Mouse (Mus musculus) retina, postnatal 1 day (tissue): ENCODE measurements around the gene Lcn4.

Source experiments
- DNase-seq: peaks from one replicate; pipeline ENCODE4 v3.0.0-alpha.2; 2012

Gene Lcn4

DNA sequence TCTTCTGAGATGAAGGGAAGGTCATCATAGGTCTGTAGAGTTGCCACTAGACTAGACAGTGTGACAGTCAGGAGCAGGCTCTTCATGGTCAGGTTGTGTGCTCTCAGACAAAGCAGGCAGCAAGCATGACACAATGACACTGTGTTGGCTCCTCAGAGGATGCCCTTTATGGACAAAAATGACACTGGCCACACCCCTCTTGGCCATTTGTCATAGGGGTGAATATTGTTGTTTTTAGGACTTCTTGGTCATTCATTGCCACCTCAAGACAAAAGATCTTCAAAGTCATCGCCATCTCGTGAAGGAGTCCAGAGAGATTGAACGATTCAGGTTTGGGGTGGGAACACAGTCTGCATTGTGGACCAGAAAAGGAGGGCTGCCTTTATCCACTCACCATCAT lies at the start of gene Lcn4:
TSS of gene Lcn4 (minus strand) at position 101 of the 400 bp plus-strand sequence.
- no peak for DNase-seq

DNA sequence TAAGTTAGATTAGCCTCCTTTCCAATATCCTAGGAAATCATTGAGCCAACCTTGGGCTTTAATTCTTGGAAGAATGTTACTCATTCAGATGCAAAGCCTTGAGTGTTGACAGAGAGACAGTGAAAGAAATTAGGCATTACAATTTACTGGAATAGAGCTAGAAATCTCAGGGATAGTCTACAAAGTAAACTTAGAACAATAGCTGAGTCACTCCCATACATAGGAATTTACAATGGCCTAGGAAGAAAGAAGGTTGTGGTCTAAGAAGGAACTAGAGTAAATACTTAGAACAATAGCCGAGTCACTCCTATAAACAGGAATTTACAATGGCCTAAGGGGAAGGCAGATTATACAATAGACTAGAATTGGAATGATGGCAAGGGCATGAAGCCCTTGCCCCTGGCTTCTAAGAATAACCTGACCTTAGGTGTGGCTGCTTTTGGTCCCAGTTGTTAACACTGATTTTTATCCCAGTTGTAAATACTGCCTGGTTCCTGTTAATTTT lies 15.1 kb upstream of the Lcn4 start:
- DNase-seq = no peak

DNA sequence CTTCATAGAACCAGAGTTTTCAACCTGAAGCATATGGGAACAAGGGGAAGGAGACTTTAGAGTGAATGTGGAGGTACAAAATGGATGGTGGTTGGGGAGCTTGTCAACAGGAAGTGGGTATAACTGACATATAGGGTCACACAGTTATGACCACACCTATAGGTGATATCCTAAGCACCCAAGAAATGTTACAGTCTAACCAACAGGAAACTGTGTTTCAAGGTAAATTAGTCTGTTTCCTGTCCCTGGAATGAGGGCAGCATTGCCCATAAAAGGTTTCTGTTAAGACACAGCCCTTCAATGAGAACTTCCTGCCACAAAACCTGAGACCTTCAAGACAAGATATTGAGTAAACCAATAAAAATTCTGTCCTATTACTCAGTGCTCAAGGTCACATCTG lies 2.3 kb downstream of the Lcn4 start:
- DNase-seq = no peak

DNA sequence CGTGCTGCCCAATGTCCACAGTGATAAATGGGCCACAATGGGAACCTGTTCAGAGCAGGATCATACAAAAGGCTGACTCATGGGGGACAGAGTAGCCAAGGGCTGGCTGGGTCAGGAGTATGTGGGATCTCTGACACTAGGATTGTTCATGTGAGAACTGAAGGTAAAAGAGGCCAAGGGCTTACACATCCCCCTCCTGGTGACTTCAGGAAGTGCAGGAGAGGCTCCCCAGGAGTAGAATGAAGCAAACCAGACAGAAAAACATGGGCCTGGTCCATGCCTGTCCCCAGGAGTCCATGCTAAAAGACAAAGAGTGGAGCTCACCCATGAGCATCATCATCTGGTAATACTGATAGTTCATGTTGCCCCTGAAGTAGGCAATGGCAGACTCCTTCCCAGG lies 7.5 kb downstream of the Lcn4 start:
- peak; percentile 68 for DNase-seq

DNA sequence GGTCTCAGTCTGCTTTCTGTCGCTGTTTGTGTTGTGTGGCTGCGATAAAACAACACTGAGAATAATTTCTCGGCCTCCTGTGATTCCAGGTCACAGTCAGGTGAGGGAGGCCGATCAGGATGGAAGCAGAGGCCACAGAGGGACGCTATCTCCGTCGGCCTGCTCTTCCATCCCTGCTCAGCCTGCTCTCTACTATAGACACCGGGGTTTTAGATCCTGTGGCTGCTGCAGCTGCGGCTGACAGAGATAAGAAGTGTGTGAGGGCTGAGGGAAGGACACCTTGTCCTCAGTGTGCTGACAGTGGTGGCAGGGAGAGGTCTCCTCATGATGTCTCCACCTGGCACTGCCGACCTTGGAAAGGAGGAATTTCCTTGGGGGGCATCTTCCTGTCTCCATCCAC lies 8.0 kb downstream of the Lcn4 start:
- no peak for DNase-seq

DNA sequence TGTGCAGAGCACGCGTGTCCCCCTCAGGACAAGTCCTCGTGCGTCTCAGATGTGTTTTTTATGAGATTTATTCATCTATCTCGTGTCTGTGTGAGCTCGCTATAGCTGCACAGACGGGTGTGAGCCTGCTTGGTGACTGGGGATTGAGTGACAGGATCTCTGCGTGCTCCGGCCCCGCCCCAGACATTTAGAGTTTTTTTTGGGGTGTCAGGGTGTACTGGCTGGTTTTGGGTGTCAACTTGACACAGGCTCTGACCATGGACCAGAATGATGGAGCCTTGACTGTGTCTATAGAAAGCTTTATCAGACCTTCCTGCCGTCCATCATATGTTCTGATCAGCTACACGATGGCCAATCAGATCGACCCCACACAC lies 8.6 kb downstream of the Lcn4 start:
- DNase-seq = no peak

DNA sequence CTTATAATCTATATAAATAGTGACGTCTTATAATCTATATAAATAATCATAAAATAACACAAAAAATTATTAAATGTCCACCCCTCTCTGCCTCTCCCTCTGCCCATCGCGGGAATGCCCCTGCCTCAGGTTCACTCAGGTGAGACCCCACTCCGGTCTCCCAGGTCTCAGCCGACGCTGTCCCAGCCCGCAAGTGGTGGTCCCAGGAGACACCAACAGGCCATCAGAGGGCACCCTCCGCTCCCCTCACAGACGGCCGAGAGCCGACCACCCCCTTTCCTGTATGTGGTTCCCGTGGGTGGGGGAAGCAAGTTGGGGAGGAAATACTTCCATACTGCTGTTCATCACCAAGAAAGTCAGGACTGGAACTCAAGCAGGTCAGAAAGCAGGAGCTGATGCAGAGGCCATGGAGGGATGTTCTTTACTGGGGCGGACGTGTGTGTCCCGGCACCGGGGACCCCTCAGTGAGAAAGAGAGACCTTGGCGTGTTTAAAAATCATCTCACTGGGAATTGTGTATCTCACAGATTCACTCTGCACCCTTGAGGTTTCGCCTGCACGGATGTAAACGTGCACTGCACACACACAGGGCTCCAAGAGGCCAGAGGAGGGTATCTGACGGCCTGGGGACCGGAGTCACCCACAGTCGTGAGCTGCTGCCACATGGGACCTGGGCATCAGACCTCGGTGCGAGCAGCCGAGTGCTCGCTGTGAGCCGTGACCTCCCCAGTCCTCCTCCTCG lies 9.1 kb downstream of the Lcn4 start:
- DNase-seq = no peak

DNA sequence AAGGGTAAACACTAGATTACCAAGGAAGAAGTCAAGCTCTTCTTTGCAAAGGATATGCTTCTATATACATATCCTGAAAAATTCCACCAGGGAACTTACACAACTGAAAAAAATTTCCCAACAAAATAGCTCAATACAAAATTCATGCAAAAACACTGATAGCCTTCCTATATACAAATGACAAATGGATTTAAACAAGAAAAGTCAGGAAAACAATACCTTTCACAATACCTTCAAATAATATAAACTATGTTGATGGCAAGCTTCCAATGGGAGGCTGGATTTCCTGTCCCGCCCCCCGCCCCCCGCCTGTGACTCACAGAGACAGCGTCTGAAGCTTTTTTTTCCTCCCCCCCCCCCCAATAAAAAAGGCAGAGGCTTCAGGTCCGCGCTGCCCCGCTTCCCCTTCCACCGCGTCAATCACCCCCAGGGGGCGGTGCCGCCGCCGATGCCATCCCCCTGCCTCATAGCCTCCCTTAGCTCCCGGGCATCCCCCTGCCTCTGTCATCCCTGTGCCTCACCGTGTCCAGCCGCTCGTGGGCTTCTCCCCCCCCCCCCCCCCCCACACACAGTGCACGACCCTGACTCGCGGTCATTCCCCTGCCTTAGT lies 9.8 kb downstream of the Lcn4 start:
- DNase-seq = peak; percentile 43

DNA sequence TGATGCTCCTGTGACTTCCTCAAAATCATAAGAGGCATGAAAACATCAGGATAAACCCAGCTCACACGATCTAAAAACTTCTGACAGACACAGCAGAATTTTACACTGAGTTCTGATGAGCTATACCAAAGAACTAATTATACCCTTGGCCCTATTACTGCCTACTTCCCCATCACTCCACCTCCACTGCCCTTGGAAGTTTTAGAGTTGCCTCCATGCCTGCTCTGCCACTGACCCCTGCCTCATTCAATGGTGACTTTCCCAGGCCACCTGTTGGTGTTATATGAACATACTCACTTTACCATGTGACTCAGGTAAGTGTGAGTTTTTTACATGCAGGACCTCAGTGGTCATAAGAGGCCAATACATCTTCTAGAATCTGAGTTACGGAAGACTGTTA lies 13.7 kb downstream of the Lcn4 start:
- no peak for DNase-seq

DNA sequence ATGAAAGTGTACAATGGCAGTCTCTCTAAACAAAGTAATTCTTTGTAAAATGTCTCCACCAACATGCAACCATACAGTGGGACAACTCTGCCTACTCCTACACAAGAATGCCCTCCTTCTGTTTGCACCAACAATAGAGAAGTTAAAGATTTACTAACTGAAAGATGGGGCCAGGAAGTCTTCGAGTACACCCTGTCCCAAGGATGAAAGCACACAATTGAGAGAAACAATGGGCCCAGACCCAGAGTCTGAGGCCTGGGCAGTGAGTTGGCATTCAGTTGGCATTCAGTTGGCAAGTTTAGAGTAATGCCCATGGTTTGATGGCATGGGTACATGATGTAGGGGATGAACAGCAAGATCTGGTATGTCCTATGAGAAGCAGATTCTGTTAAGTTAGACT lies 16.4 kb downstream of the Lcn4 start:
- DNase-seq = no peak

DNA sequence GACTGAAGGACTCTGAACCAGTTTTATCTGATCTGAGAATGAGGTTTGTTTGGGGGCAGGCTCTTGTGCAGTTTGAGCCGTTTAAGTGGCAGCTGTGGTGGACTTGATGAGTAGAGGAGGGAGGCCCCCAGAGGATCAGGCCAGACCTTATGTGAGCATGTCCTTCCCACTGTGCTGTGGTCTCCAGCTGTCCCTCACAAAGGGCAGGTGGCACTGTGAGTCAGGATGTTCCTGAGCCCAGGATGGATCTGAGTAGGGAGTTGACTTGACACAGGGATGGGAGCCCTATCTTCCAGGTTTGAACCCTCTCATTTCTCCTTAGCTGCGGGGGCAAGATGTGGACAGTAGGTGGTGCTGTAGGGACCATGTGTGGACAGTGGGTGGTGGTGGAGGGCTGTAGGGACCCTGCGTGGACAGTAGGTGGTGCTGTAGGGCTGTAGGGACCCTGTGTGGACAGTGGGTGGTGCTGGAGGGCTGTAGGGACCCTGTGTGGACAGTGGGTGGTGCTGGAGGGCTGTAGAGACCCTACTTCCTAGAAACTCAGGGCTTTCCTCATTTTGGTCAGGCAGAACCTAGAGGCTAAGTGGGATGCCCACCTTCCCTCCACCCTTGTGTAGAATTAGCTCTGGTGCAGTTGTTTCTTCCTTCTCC lies 24.3 kb downstream of the Lcn4 start:
- DNase-seq = peak; percentile 93

DNA sequence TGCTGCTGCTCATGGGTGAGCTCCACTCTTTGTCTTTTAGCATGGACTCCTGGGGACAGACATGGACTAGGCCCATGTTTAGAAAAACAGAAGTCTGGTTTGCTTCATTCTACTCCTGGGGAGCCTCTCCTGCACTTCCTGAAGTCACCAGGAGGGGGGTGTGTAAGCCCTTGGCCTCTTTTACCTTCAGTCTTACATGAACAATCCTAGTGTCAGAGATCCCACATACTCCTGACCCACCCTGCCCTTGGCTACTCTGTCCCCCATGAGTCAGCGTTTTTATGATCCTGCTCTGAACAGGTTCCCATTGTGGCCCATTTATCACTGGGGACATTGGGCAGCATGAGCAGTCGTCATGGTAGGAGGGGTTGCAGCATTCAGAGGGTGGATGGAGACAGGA lies 27.1 kb downstream of the Lcn4 start:
- peak; percentile 62 for DNase-seq

DNA sequence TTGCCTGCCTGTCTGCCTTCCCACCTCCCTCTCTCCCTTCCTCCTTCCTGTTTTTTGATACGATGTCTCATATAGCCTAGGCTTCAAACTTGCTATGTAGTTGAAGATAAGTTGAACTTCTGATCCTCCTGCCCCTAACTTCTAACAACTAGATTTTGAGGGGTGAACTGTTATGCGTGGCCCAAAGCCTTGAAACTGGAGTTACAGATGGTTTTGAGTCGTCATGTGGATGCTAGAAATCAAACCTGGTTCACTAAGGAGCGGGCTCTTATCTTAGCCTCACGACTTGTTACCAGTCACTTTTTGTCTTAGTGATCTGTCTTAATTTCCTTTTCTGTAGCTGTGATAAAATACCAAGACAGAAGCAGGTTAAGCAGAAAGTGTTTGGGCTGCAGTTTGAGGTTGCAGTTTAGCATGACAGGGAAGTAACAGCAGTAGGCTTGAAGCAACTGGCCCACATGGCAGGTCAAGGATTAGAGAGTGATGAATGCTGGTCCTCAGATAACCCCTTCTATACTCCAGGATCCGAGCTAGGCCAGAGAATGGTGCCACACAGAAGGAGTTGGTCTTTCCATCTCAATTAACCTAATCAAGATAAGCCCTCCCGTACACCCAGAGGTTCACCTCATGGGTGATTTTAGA lies 30.0 kb downstream of the Lcn4 start:
- DNase-seq = no peak

DNA sequence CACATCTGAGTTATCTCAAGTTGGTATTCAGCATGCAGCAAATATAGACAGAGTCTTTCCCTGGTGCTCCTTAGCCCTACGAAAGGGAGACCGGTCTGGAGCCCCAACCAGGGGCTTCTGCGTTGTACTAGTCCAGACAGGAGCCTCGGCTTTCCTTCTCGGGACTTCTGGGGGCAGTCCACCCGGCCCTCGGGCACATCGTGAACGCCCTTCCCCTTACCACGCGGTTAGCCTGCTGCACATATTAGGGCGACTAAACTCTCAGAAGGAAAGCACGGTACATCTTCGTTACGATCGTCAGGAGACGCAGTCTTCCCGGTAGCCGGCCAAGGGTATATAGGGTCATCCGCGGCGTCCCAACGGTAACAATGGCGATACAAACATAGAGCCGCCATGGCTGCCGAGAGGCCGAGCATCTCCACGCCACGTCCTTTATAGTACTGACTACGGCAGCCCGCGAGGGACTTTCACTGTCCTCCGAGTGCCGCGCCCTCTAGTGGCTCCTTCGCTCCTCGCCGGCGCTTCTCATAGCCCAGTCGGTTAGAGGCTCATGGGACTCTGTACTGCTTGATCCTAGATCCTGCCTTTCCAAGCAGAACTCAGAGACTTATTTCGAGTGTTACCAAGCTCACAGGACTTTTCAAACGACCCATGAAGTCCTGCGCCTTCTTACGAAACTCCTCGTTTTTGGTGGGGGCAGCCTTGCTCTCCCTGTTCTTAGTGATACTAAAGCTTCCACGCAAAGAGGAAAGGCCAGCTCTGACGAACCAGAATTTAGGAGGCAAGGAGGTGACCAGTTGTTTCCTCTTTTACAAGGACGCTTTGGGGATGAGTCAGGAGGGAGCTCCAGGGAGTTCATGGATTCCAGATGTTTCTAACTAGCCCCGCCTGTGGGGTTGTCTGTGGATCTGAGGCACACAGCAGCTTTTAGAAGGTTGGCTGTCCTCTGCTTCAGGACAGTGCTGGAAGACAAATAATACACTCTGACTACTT lies 30.9 kb downstream of the Lcn4 start:
- DNase-seq = peak; percentile 98

DNA sequence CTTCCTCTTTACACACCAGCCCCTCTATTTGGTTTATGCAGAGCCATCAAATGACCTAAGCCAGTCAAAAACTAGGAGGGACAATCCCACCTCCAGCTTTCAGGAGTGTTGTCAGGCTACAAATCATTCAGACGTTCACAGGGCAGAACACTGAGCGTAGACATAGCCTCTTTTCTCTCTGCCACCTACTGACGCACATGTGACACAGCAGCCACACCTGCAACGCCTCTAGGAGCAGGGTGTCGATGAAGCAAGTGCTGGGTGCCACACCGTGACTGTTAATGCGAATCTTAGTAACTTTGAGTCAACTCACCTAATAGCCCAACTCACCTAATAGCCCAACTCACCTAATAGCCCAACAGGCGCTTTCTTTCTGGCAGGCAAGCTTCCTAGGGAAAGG lies 32.0 kb downstream of the Lcn4 start:
- DNase-seq = peak; percentile 51

DNA sequence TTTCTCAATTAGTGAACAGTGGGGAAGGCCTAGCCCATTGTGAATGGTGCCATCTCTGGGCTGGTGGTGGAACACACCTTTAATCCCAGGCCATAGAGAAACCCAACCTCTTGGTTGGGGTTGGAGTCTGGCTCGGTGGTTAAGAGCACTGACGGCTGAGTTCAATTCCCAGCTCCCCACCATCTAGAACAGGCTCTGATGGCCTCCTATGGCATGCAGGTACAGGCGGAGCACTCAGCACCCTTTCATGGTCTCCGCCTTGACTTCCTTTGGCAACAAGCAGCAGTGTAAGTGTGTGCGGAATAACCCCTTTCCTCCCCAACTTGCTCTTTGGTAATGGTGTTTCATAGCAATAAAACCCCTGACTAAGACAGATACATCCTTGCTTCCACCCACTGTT lies 32.5 kb downstream of the Lcn4 start:
- DNase-seq = no peak

DNA sequence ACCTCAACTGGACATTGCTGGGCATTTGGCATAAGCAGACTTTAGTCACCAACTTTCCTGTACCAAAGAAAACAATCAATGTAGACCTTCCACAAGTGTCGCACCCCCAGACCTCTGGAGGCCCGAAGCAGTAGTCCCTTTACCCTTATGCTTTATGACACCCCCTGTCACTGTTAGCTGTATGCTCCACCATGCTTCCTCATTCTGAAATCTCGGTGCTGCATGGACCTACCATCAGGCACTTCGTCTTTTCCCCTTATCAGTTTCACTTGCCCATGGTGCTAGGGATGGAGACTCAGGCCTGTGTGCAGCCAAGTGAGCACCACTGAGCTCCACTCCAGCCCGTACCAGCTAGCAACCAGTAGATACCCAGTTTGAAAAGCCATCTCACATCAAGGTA lies 33.0 kb downstream of the Lcn4 start:
- no peak for DNase-seq

DNA sequence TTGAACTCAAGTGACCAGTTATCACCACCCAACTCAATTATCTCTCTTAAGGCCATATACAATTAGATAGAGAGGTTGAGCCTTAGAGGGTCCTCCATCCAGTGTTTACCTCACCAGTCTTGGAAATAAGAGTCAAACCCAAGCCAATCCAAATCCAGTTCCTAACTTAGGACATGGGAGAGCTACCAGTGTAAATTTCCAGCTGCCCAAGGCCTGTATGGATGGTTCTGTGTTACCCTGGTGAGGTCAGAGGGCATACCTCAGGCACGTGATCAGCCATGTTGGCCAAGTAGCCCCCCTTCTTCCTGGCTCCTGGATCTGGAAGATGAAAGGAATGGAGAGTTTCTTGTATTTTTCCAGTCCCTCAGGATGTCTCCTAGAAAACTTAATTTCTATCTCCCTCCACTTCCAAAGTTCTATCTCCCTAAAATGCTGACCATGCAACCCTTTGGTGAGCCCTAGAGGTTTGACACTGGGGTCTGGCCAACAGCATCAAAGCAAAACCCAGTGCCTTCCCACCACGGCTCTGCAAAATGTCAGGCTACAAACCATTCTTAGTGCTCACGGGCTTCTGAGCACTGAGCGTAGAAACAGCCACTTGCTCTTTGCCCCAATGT lies 33.7 kb downstream of the Lcn4 start:
- DNase-seq = no peak

DNA sequence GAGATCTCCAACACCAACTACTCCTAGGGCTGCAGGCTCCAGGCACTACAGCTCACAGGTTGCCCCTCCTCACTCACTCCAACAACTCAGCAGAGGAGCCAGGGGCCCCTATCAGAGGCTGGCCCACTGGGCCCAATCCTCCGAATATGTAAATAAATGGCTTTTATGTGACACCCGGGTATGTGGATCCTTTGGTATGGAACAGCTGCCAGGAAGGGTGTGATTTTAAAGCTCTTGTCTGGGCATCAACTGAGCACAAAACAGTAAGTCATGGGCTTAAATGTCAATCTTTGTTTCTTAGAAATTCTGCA lies 34.8 kb downstream of the Lcn4 start:
- no peak for DNase-seq

DNA sequence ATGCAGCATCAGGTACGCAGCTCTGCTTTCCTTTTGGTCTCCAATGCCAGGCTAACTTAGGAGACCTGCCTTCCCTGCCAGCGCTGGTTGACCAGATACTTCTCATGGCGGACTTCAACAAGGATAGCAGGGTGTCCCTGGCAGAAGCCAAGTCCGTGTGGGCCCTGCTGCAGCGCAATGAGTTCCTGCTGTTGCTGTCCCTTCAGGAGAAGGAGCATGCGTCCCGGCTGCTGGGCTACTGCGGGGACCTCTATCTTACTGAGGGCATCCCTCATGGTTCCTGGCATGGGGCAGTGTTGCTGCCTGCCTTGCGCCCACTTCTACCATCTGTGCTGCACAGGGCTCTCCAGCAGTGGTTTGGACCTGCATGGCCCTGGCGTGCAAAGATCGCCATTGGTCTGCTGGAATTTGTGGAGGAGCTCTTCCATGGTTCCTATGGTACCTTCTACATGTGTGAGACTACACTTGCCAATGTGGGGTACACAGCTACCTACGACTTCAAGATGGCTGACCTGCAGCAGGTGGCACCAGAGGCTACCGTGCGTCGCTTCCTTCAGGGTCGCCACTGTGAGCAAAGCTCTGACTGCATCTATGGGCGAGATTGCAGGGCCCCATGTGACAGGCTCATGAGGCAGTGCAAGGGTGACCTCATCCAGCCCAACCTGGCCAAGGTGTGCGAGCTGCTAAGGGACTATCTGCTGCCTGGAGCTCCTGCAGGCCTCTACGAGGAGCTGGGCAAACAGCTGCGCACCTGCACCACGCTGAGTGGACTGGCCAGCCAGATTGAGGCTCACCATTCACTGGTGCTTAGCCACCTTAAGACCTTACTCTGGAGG lies 35.4 kb downstream of the Lcn4 start:
- no peak for DNase-seq
